Mouse (Mus musculus) liver, postnatal 0 days (tissue): ENCODE measurements around the gene Rgs9bp. TPM values are rescaled to one million over a fixed set of nuclear protein-coding genes. Genes with fewer than 3 reads are reported as not detected.
"Not testable (repeated sequence)": the region's sequence is repeated elsewhere in the genome, so short reads cannot be mapped to it uniquely, and the experiment has no call there.

Source experiments
- ATAC-seq: fragments of 200-750 bp; cut with Nextera tagmentation; 2 replicates; pipeline ENCODE4 v1.8.0; 2017; ENCODE audit warnings: mild to moderate bottlenecking, moderate library complexity
- DNase-seq: peaks from one replicate; pipeline ENCODE4 v3.0.0-alpha.2; 2016
- H3K27ac ChIP-seq: fragments of 300-500 bp; sonication (generic); 2 replicates; pipeline ENCODE4 v1.5.1; 2014; ENCODE audit warnings: antibody characterized with exemption, moderate library complexity, mild to moderate bottlenecking, low read depth
- H3K27me3 ChIP-seq: fragments of 300-500 bp; sonication (generic); 2 replicates; pipeline ENCODE4 v1.6.1; 2014; ENCODE audit warnings: low read length, control low read depth, mixed read lengths; ENCODE audit not compliant: insufficient read depth
- H3K36me3 ChIP-seq: fragments of 300-500 bp; sonication (generic); replicated peaks from 2 replicates; pipeline ENCODE4 v1.6.1; 2014; ENCODE audit warnings: mild to moderate bottlenecking, control low read depth, low read length, moderate library complexity, mixed read lengths; ENCODE audit not compliant: insufficient read depth
- H3K4me1 ChIP-seq: fragments of 300-500 bp; sonication (generic); 2 replicates; pipeline ENCODE4 v1.6.1; 2014; ENCODE audit warnings: antibody characterized with exemption, mild to moderate bottlenecking, control low read depth; ENCODE audit not compliant: insufficient read depth
- H3K4me2 ChIP-seq: fragments of 300-500 bp; sonication (generic); 2 replicates; pipeline ENCODE4 v1.6.1; 2014; ENCODE audit warnings: low read depth, mild to moderate bottlenecking, low read length, moderate library complexity, mixed read lengths
- H3K4me3 ChIP-seq: fragments of 300-500 bp; sonication (generic); 2 replicates; pipeline ENCODE4 v1.5.1; 2014; ENCODE audit warnings: low read depth, low read length
- H3K9ac ChIP-seq: fragments of 300-500 bp; sonication (generic); replicated peaks from 2 replicates; pipeline ENCODE4 v1.6.1; 2014; ENCODE audit warnings: mild to moderate bottlenecking, moderate library complexity
- H3K9me3 ChIP-seq: fragments of 300-500 bp; sonication (generic); 2 replicates; pipeline ENCODE4 v1.6.1; 2016; ENCODE audit warnings: mild to moderate bottlenecking, control low read depth, low read length, mixed read lengths
- CTCF ChIP-seq: sonication (generic); IDR thresholded peaks from 2 replicates; pipeline ENCODE4 v1.5.1; 2016; ENCODE audit warnings: antibody characterized with exemption, low read depth
- EP300 ChIP-seq: IDR thresholded peaks from 2 replicates; pipeline ENCODE4 v1.6.1; 2016; ENCODE audit warnings: antibody characterized with exemption, low read depth, mild to moderate bottlenecking
- WGBS: fragments of 180-500 bp; shearing (Covaris S2); extraction: QIAGEN DNeasy Blood & Tissue Kit; methylation state at CpG from one replicate; pipeline ENCODE4 v1.1.7; 2014; ENCODE audit not compliant: insufficient replicate concordance; 5-methylcytosine and 5-hydroxymethylcytosine counted together
- polyA plus RNA-seq: library from polyadenylated mRNA; unstranded; fragments of >200 nt; fragmentation: Nextera tagmentation; extraction: Ambion mirVana; gene quantifications from 2 replicates; pipeline ENCODE4 v1.2.1, GENCODE M21; 2015

The Rgs9bp gene
- polyA plus RNA-seq, 1 experiment from 2014 or later, result not detected

DNA sequence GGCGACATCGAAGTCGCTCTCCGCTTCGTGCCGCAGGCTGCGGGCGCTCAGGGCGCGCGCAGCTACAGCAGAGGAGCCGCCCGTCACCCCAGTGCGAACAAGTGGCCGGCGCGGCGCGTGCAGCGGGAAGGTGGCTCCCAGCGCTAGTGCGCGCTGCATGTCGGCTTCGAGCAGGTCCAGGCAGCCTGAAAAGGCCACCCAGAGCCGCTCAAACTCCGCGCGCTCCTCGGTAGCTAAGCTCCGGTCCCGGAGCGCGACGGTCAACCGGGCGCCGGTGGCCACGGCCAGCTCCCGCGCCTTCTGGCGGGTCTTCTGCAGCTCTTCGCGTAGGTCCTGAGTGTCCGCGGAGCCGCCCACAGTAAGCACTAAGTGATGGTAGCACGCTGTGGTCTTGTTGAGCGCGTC is 594 bp downstream of the Rgs9bp start:
- Histone ChIP-seq H3K4me1 (peaks cover 32% of the 10 kb centered on the region), H3K27ac (no peak overlapping the region), H3K4me3 (peak overlapping the region; percentile 88), H3K36me3 (no peaks in the 10 kb centered on the region), H3K9ac (peak overlapping the region; percentile 84; the same call in 1 of the 2 replicates), H3K4me2 (peak overlapping the region; percentile 98), H3K9me3 (no peaks in the 10 kb centered on the region), H3K27me3 (peaks cover 24% of the 10 kb centered on the region)
- TF ChIP-seq EP300, result no peak
- TF ChIP-seq CTCF, result no peak
- under 1% methylated on average over 50 of the region's 50 CpGs for WGBS
- ATAC-seq, result no peak
- DNase-seq, result peak; percentile 54

GRCm38 (mm10) chr7:35584068-35584785 is 1.2 kb downstream of the Rgs9bp start:
- TF ChIP-seq EP300 (no peak), CTCF (no peak)
- WGBS, result 7% methylated on average over 36 of the region's 36 CpGs
- H3K4me1 ChIP-seq, result peaks cover 28% of the 10 kb centered on the region
- no peak overlapping the region for H3K27ac ChIP-seq
- H3K36me3 ChIP-seq, result no peaks in the 10 kb centered on the region
- H3K27me3 ChIP-seq, result peaks cover 24% of the 10 kb centered on the region
- peak overlapping the region; percentile 84; the same call in 1 of the 2 replicates for H3K9ac ChIP-seq
- DNase-seq (no peak), ATAC-seq (no peak)
- H3K4me2 ChIP-seq, result peak overlapping the region; percentile 98
- H3K9me3 ChIP-seq, result no peaks in the 10 kb centered on the region
- peak overlapping the region; percentile 88 for H3K4me3 ChIP-seq

DNA sequence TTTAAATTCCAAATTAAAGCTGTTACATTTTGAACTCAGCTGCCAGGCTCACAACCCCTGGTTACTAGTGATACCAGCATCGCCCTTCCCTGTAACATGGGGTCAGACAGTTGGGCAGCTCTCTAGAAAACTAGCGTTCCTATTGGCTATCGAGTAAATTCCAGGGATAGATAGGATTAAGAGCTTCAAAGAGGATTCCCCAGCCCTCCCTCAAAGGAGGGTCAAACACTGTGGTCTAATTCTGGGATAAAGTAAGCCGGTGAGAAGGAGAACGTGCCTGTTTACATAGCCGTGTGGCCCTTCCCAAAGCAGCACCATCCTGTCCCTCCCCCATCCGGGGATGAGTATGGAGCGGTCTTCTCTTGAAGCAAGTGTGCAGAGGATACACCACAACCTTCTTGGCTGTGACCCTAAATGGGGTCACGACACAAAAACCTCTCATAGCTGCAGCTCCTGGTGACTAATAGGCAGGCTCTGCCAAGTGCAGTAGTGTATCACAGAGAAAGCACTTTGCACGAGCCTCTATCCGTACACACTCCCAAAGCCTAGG is 1.8 kb downstream of the Rgs9bp start:
- Histone ChIP-seq H3K9ac (no peak overlapping the region), H3K4me2 (no peak overlapping the region), H3K36me3 (no peaks in the 10 kb centered on the region), H3K4me3 (no peak overlapping the region), H3K27me3 (peaks cover 24% of the 10 kb centered on the region), H3K4me1 (peaks cover 21% of the 10 kb centered on the region), H3K27ac (no peak overlapping the region), H3K9me3 (no peaks in the 10 kb centered on the region)
- ATAC-seq (no peak), DNase-seq (no peak)
- no peak for TF ChIP-seq CTCF
- TF ChIP-seq EP300, result no peak
- WGBS, result 29% methylated on average over 11 of the region's 11 CpGs

GRCm38 (mm10) chr7:35582719-35583118 is 2.7 kb downstream of the Rgs9bp start:
- H3K9me3 ChIP-seq, result no peaks in the 10 kb centered on the region
- H3K36me3 ChIP-seq, result no peaks in the 10 kb centered on the region
- no peak overlapping the region for H3K4me2 ChIP-seq
- H3K27me3 ChIP-seq, result peaks cover 24% of the 10 kb centered on the region
- WGBS, result 67% methylated on average over 5 of the region's 5 CpGs
- peak; percentile 39 for DNase-seq
- H3K27ac ChIP-seq, result no peak overlapping the region
- no peak for ATAC-seq
- no peak for TF ChIP-seq EP300
- TF ChIP-seq CTCF, result peak; percentile 53
- H3K4me1 ChIP-seq, result peaks cover 20% of the 10 kb centered on the region
- no peak overlapping the region for H3K4me3 ChIP-seq
- no peak overlapping the region for H3K9ac ChIP-seq

DNA sequence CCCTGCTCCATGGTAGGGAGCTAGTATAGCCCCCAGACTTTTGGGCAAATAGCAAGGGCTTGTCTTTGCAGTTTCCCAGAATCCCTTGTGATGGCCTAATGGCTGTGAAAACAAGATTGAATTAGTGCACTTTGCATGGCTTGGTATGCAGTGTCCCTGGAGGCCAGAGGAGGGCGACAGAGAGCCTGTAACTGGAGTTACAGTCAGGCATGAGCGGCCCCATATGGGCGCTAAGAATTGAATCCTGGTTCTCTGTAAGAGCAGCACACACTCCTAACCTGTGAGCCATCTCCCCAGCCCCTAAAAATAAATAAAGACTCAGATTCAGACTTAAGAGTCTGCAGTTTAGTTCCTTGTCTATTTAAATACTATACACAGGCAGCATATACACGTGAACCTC is 5.5 kb downstream of the Rgs9bp start:
- Histone ChIP-seq H3K27ac (no peak overlapping the region), H3K9me3 (no peaks in the 10 kb centered on the region), H3K27me3 (peaks cover 26% of the 10 kb centered on the region), H3K4me3 (no peak overlapping the region), H3K4me2 (no peak overlapping the region), H3K9ac (no peak overlapping the region), H3K36me3 (no peaks in the 10 kb centered on the region), H3K4me1 (peaks cover 7% of the 10 kb centered on the region)
- 42% methylated on average over 4 of the region's 4 CpGs for WGBS
- ATAC-seq (peak; percentile 47; the same call in 1 of the 2 replicates), DNase-seq (peak; percentile 69)
- TF ChIP-seq EP300, result no peak
- peak; percentile 82 for TF ChIP-seq CTCF

- H3K4me1 ChIP-seq, H3K4me3 ChIP-seq, H3K9me3 ChIP-seq, H3K4me2 ChIP-seq, ATAC-seq, H3K27me3 ChIP-seq, H3K36me3 ChIP-seq, DNase-seq, H3K27ac ChIP-seq, H3K9ac ChIP-seq: not testable (repeated sequence)
- peak; percentile 65 for TF ChIP-seq CTCF
- 20% methylated on average over 6 of the region's 6 CpGs for WGBS
Measured at GRCm38 (mm10) chr7:35570883-35571282, 14.5 kb downstream of the Rgs9bp start.
